Mouse (Mus musculus) embryonic facial prominence, embryonic 12.5 days (tissue): ENCODE results near the gene Cdkal1. TPM values are rescaled to one million over a fixed set of nuclear protein-coding genes. Genes with fewer than 3 reads are reported as not detected.

ENCODE experiments used
- ATAC-seq: fragments of 200-750 bp; cut with Nextera tagmentation; 2 replicates; pipeline ENCODE4 v1.8.0; 2017; ENCODE audit not compliant: insufficient number of reproducible peaks, insufficient read depth, low FRiP score, low TSS enrichment
- H3K27ac ChIP-seq: fragments of 300-500 bp; sonication (generic); 2 replicates; pipeline ENCODE4 v1.5.1; 2016; ENCODE audit warnings: mild to moderate bottlenecking
- H3K27me3 ChIP-seq: fragments of 300-500 bp; sonication (generic); 2 replicates; pipeline ENCODE4 v1.6.1; 2016; ENCODE audit warnings: mild to moderate bottlenecking, moderate library complexity
- H3K36me3 ChIP-seq: fragments of 300-500 bp; sonication (generic); 2 replicates; pipeline ENCODE4 v1.6.1; 2016; ENCODE audit warnings: mild to moderate bottlenecking
- H3K4me1 ChIP-seq: fragments of 300-500 bp; sonication (generic); 2 replicates; pipeline ENCODE4 v1.6.1; 2016
- H3K4me2 ChIP-seq: fragments of 300-500 bp; sonication (generic); replicated peaks from 2 replicates; pipeline ENCODE4 v1.6.1; 2016; ENCODE audit warnings: mild to moderate bottlenecking, moderate library complexity
- H3K4me3 ChIP-seq: fragments of 300-500 bp; sonication (generic); 2 replicates; pipeline ENCODE4 v1.5.1; 2016; ENCODE audit warnings: mild to moderate bottlenecking
- H3K9ac ChIP-seq: fragments of 300-500 bp; sonication (generic); 2 replicates; pipeline ENCODE4 v1.6.1; 2016; ENCODE audit warnings: mild to moderate bottlenecking, moderate library complexity
- H3K9me3 ChIP-seq: fragments of 300-500 bp; sonication (generic); 2 replicates; pipeline ENCODE4 v1.6.1; 2016; ENCODE audit warnings: mild to moderate bottlenecking, moderate library complexity
- WGBS: fragments of 180-500 bp; shearing (Covaris S2); methylation state at CpG from one replicate; pipeline ENCODE4 v1.1.7; 2016; 5-methylcytosine and 5-hydroxymethylcytosine counted together
- polyA plus RNA-seq: library from polyadenylated mRNA; unstranded; fragments of >200 nt; fragmentation: Nextera tagmentation; extraction: Ambion mirVana; gene quantifications from 2 replicates; pipeline ENCODE4 v1.2.1, GENCODE M21; 2016

Cdkal1 gene
- polyA plus RNA-seq, 1 experiment from 2014 or later, result 42.7 TPM

GRCm38 (mm10) chr13:29621363-29621762, 234.1 kb downstream of the Cdkal1 start:
- no peaks in the 10 kb centered on the region for H3K27me3 ChIP-seq
- WGBS, result 88% methylated on average over 1 of the region's 1 CpGs
- no peak for ATAC-seq
- no peaks in the 10 kb centered on the region for H3K9me3 ChIP-seq
- H3K9ac ChIP-seq, result no peak overlapping the region
- H3K36me3 ChIP-seq, result no peaks in the 10 kb centered on the region
- peaks cover 11% of the 10 kb centered on the region; the same call in 1 of the 2 replicates for H3K4me1 ChIP-seq
- H3K27ac ChIP-seq, result no peak overlapping the region
- H3K4me3 ChIP-seq, result no peak overlapping the region
- no peak overlapping the region for H3K4me2 ChIP-seq

- no peak for ATAC-seq
- Histone ChIP-seq H3K9me3 (no peaks in the 10 kb centered on the region), H3K27me3 (no peaks in the 10 kb centered on the region), H3K27ac (no peak overlapping the region), H3K4me1 (peaks cover 11% of the 10 kb centered on the region; the same call in 1 of the 2 replicates), H3K9ac (no peak overlapping the region), H3K4me2 (no peak overlapping the region), H3K36me3 (no peaks in the 10 kb centered on the region), H3K4me3 (no peak overlapping the region)
- 88% methylated on average over 7 of the region's 7 CpGs for WGBS
Observed at GRCm38 (mm10) chr13:29620826-29621225, 234.6 kb downstream of the Cdkal1 start.

DNA sequence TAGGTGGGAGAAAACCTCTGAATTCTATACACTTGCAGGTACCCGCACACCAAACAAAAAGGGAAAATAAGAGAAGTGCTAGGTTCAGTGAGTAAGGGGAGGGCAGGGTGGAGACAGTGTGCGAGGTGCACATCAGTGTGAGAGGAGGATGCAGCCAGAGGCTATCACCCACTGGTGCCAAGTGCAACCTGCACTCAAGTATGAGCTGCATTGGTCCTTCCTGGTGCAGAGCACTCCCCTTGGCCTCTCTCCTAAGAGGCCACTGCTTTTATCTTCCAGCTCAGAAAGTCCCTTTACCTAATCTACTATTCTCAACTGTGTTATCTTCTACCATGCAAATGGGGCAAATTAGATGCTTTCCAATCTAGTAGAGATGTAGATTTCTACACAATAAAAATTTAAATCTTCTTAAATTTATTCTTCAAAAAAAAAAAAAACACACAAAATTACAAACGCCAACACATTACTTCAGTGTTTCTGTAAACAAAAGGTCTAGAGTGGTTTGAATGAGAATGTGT, 238.8 kb downstream of the Cdkal1 start:
- H3K9me3 ChIP-seq, result no peaks in the 10 kb centered on the region
- H3K27me3 ChIP-seq, result no peaks in the 10 kb centered on the region
- no peak for ATAC-seq
- H3K4me2 ChIP-seq, result no peak overlapping the region
- 84% methylated on average over 3 of the region's 3 CpGs for WGBS
- no peak overlapping the region for H3K27ac ChIP-seq
- peaks cover 28% of the 10 kb centered on the region; the same call in 1 of the 2 replicates for H3K4me1 ChIP-seq
- no peak overlapping the region for H3K4me3 ChIP-seq
- no peak overlapping the region for H3K9ac ChIP-seq
- H3K36me3 ChIP-seq, result no peaks in the 10 kb centered on the region

DNA sequence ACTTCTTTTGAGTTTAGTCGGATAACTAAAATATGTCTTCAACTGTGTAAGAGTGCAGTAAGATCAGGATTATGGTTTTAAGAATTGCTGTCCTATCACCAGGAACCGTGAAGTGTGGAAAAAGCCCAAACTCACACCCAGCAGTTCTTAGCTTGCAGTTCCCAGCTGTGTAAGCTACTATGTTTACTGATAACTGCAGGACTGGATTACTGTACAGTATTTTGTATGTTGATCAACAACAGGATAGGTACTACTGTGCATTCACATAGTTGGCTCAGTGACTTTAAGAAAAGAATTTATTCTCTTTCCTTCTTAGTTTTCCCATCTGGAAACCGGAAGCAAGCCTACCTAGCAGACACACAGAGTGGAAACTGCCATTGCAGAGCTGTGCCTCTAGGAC, 239.5 kb downstream of the Cdkal1 start:
- H3K27me3 ChIP-seq, result no peaks in the 10 kb centered on the region
- no peaks in the 10 kb centered on the region for H3K36me3 ChIP-seq
- H3K27ac ChIP-seq, result no peak overlapping the region
- no peaks in the 10 kb centered on the region for H3K9me3 ChIP-seq
- WGBS, result 91% methylated on average over 3 of the region's 3 CpGs
- no peak overlapping the region for H3K4me2 ChIP-seq
- no peak for ATAC-seq
- peaks cover 28% of the 10 kb centered on the region; the same call in 1 of the 2 replicates for H3K4me1 ChIP-seq
- H3K9ac ChIP-seq, result no peak overlapping the region
- no peak overlapping the region for H3K4me3 ChIP-seq

GRCm38 (mm10) chr13:29615081-29615480, 240.4 kb downstream of the Cdkal1 start:
- Histone ChIP-seq H3K9me3 (no peaks in the 10 kb centered on the region), H3K9ac (no peak overlapping the region), H3K4me2 (no peak overlapping the region), H3K27ac (no peak overlapping the region), H3K27me3 (no peaks in the 10 kb centered on the region), H3K36me3 (no peaks in the 10 kb centered on the region), H3K4me1 (peaks cover 28% of the 10 kb centered on the region; the same call in 1 of the 2 replicates), H3K4me3 (no peak overlapping the region)
- WGBS, result 74% methylated on average over 7 of the region's 7 CpGs
- ATAC-seq, result no peak

DNA sequence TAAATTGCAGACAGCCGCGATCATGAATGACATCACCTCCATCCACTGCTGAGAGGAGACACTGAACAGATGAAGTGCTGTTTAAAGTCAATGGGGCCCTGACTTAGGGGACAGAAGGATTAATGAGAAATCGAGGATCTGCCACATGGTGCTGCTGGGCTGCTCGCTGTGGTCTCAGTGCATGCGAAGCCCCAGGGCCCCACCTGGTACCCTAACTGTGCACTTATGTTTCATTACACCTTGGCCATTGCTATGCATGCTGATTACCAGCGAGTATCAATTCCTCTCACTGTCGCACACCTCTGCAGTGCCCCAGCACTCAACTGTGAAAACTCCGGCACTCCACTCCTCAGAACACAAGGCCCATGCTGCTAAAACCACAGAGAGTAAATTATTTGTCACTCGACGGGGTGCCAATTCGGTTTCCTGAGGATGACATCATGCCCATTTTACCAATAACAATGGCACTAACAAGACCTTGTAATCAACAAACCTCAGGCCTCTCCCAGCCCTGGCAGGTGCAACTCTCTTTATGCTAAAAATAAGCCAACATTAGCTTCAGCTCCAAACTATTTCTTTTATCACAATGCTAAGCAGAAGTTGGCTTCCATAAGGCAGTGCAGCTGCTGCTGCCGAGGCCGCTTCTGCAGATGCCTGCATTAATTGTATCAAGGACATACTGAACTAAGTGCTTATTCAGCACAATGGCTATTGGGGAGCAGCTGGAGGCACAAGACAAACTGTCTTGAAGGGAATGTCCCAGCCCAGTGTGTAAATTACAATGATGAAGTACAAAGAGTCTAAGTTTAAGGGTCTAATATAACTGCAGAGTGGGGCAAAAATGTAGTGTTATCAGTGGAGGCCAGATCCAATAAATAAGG, 245.2 kb downstream of the Cdkal1 start:
- WGBS, result 43% methylated on average over 13 of the region's 13 CpGs
- H3K9me3 ChIP-seq, result no peaks in the 10 kb centered on the region
- H3K4me3 ChIP-seq, result no peak overlapping the region
- no peaks in the 10 kb centered on the region for H3K27me3 ChIP-seq
- ATAC-seq, result 0 out of 2 replicates have a peak, but pooled peaks have one; percentile 52
- peaks cover 14% of the 10 kb centered on the region; the same call in 1 of the 2 replicates for H3K4me1 ChIP-seq
- no peaks in the 10 kb centered on the region for H3K36me3 ChIP-seq
- no peak overlapping the region for H3K27ac ChIP-seq
- no peak overlapping the region for H3K4me2 ChIP-seq
- no peak overlapping the region for H3K9ac ChIP-seq

GRCm38 (mm10) chr13:29609441-29609840, 246.0 kb downstream of the Cdkal1 start:
- Histone ChIP-seq H3K27me3 (no peaks in the 10 kb centered on the region), H3K27ac (no peak overlapping the region), H3K4me3 (no peak overlapping the region), H3K9ac (no peak overlapping the region), H3K4me1 (peaks cover 13% of the 10 kb centered on the region), H3K9me3 (no peaks in the 10 kb centered on the region), H3K4me2 (no peak overlapping the region), H3K36me3 (no peaks in the 10 kb centered on the region)
- ATAC-seq, result no peak
- 77% methylated on average over 5 of the region's 5 CpGs for WGBS

DNA sequence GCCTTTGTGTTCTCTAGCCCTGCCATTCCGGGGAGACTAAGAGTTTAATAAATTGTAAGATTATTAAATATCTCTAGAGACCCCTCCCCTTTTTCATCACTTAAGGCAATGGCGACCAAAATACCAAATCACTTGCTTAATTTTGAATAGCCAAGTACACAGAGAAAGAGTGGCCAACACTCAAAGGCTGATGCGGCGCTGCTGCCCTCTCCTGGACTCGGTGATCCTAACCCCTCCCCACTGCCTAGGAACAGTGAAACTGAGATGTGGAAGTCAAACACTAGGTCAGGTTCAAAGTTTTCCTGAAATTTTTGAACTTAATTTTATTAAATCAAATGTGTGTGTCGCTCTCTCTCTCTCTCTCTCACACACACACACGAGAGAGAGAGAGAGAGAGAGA, 251.2 kb downstream of the Cdkal1 start:
- WGBS, result 18% methylated on average over 6 of the region's 7 CpGs
- peaks cover 16% of the 10 kb centered on the region for H3K4me1 ChIP-seq
- no peak overlapping the region for H3K4me3 ChIP-seq
- no peaks in the 10 kb centered on the region for H3K36me3 ChIP-seq
- no peak overlapping the region for H3K27ac ChIP-seq
- 0 out of 2 replicates have a peak, but pooled peaks have one; percentile 47 for ATAC-seq
- no peak overlapping the region for H3K9ac ChIP-seq
- H3K27me3 ChIP-seq, result no peaks in the 10 kb centered on the region
- H3K4me2 ChIP-seq, result no peak overlapping the region
- H3K9me3 ChIP-seq, result no peaks in the 10 kb centered on the region

- WGBS, result 18% methylated on average over 6 of the region's 6 CpGs
- Histone ChIP-seq H3K27ac (peak overlapping the region; percentile 72), H3K36me3 (no peaks in the 10 kb centered on the region), H3K9me3 (no peaks in the 10 kb centered on the region), H3K27me3 (no peaks in the 10 kb centered on the region), H3K4me1 (peaks cover 16% of the 10 kb centered on the region), H3K4me2 (no peak overlapping the region), H3K9ac (no peak overlapping the region), H3K4me3 (no peak overlapping the region)
- no peak for ATAC-seq
Observed at GRCm38 (mm10) chr13:29603597-29603996, 251.9 kb downstream of the Cdkal1 start.

- Histone ChIP-seq H3K27me3 (no peaks in the 10 kb centered on the region), H3K27ac (no peak overlapping the region), H3K9ac (no peak overlapping the region), H3K9me3 (no peaks in the 10 kb centered on the region), H3K4me2 (no peak overlapping the region), H3K36me3 (no peaks in the 10 kb centered on the region), H3K4me3 (no peak overlapping the region), H3K4me1 (peaks cover 16% of the 10 kb centered on the region)
- ATAC-seq, result no peak; the same call in 1 of the 2 replicates
- 95% methylated on average over 2 of the region's 2 CpGs for WGBS
Observed at GRCm38 (mm10) chr13:29601033-29601432, 254.4 kb downstream of the Cdkal1 start.

DNA sequence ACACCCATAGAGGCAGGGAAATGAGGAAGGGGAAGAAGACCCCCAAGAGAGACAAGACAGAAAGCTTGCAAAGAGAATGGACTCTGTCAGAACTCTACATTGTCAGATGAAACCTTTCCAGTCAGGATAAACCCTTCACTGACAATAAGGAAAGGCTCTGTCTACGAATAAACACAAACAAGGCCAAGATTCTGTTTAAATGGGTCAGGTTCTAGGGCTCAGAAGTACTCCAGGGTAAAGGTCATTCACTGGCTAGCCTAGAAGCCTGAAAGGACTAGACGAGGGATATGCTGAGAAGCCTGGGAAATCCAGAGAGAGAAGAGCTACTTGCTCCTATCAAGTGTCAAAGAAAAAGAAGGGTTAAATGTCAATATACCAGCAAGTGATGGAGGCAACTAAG, 255.8 kb downstream of the Cdkal1 start:
- Histone ChIP-seq H3K9me3 (no peaks in the 10 kb centered on the region), H3K9ac (no peak overlapping the region), H3K4me3 (no peak overlapping the region), H3K27ac (no peak overlapping the region), H3K4me2 (no peak overlapping the region), H3K4me1 (peaks cover 15% of the 10 kb centered on the region), H3K36me3 (no peaks in the 10 kb centered on the region), H3K27me3 (no peaks in the 10 kb centered on the region)
- WGBS, result 63% methylated on average over 2 of the region's 2 CpGs
- no peak for ATAC-seq

DNA sequence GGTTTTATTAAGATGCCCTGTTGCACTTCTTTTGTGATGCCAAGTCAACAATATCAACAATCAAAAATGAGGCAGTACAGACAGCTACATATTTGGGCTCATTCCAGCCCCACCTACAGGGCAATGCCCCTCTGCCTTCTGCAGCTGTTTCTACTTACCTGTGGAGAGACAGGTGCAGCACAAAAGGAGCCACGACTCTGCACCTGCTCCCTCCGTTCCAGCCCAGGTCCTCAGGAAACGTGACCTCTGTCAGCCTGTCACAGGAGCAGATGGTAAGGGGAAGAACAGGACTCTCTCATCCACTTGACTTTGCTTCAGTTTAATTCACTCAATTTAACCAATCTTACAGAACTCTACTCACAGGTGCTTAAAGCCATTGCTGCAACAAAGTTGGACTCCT, 258.7 kb downstream of the Cdkal1 start:
- Histone ChIP-seq H3K4me1 (no peaks in the 10 kb centered on the region), H3K9ac (no peak overlapping the region), H3K27ac (no peak overlapping the region), H3K4me2 (no peak overlapping the region), H3K4me3 (no peak overlapping the region), H3K9me3 (peaks cover 6% of the 10 kb centered on the region; the same call in 1 of the 2 replicates), H3K27me3 (no peaks in the 10 kb centered on the region), H3K36me3 (no peaks in the 10 kb centered on the region)
- WGBS, result 53% methylated on average over 3 of the region's 3 CpGs
- no peak for ATAC-seq
